Mouse (Mus musculus) stomach, embryonic 14.5 days (tissue): Measurements from ENCODE around the gene Med19. TPM values are rescaled to one million over a fixed set of nuclear protein-coding genes. Genes with fewer than 3 reads are reported as not detected.
"Not testable (repeated sequence)": the region's sequence is repeated elsewhere in the genome, so short reads cannot be mapped to it uniquely, and the experiment has no call there.

Experiments
- ATAC-seq: fragments of 200-750 bp; cut with Nextera tagmentation; 2 replicates; pipeline ENCODE4 v1.8.0; 2017; ENCODE audit warnings: low read depth, moderate TSS enrichment; ENCODE audit not compliant: insufficient number of reproducible peaks, insufficient read depth, low FRiP score
- H3K27ac ChIP-seq: fragments of 300-500 bp; sonication (generic); 2 replicates; pipeline ENCODE4 v1.5.1; 2014; ENCODE audit warnings: mild to moderate bottlenecking, low read length, moderate library complexity, mixed read lengths
- H3K27me3 ChIP-seq: fragments of 300-500 bp; sonication (generic); 2 replicates; pipeline ENCODE4 v1.6.1; 2014; ENCODE audit warnings: low read length, control low read depth, mixed read lengths; ENCODE audit not compliant: control insufficient read depth, insufficient read depth
- H3K36me3 ChIP-seq: fragments of 300-500 bp; sonication (generic); 2 replicates; pipeline ENCODE4 v1.6.1; 2014; ENCODE audit warnings: mild to moderate bottlenecking, control low read depth, low read length, moderate library complexity, mixed read lengths; ENCODE audit not compliant: control insufficient read depth, insufficient read depth
- H3K4me1 ChIP-seq: fragments of 300-500 bp; sonication (generic); 2 replicates; pipeline ENCODE4 v1.6.1; 2014; ENCODE audit warnings: low read length, control low read depth, mixed read lengths; ENCODE audit not compliant: control insufficient read depth, insufficient read depth
- H3K4me2 ChIP-seq: fragments of 300-500 bp; sonication (generic); replicated peaks from 2 replicates; pipeline ENCODE4 v1.6.1; 2014; ENCODE audit warnings: low read depth, low read length, control low read depth
- H3K4me3 ChIP-seq: fragments of 300-500 bp; sonication (generic); 2 replicates; pipeline ENCODE4 v1.5.1; 2014; ENCODE audit warnings: low read depth, low read length, control low read depth
- H3K9ac ChIP-seq: fragments of 300-500 bp; sonication (generic); replicated peaks from 2 replicates; pipeline ENCODE4 v1.6.1; 2014; ENCODE audit warnings: low read depth, mild to moderate bottlenecking, control low read depth, low read length, moderate library complexity, mixed read lengths
- H3K9me3 ChIP-seq: fragments of 300-500 bp; sonication (generic); 2 replicates; pipeline ENCODE4 v1.6.1; 2016; ENCODE audit warnings: low read depth, low read length, control low read depth; ENCODE audit not compliant: control insufficient read depth
- WGBS: fragments of 180-500 bp; shearing (Covaris S2); extraction: QIAGEN DNeasy Blood & Tissue Kit; methylation state at CpG from one replicate; pipeline ENCODE4 v1.1.7; 2014; 5-methylcytosine and 5-hydroxymethylcytosine counted together
- polyA plus RNA-seq: library from polyadenylated mRNA; unstranded; fragments of >200 nt; fragmentation: Nextera tagmentation; extraction: Ambion mirVana; gene quantifications from 2 replicates; pipeline ENCODE4 v1.2.1, GENCODE M21; 2014

Gene Med19
- polyA plus RNA-seq, 1 experiment from 2014 or later = 38.3 TPM

DNA sequence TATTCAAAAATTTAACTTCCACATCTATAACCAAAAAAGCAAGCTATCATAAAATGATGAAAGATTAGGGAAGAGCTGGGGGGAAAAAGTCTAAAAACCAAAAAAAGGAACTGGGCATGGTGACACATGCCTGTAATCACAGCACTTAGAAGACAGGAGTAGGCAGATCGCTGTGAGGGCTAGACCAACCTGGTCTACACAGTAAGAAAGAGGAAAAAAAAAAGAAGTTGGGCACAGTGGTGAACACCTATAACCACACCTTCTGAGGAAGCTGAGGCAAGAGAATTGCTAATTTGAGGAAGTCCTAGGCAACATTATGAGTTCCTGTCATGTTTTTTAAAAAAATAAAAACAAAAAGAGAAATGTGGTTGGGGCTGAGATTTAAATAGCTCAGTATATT lies 22.3 kb upstream of the Med19 start:
- Histone ChIP-seq H3K27me3 (no peaks in the 10 kb centered on the region), H3K4me1 (no peaks in the 10 kb centered on the region; the same call in 1 of the 2 replicates), H3K4me2 (no peak overlapping the region), H3K4me3 (no peak overlapping the region), H3K9me3 (no peaks in the 10 kb centered on the region), H3K27ac (no peak overlapping the region), H3K9ac (no peak overlapping the region), H3K36me3 (no peaks in the 10 kb centered on the region)
- 81% methylated on average over 1 of the region's 1 CpGs for whole genome bisulfite sequencing
- ATAC-seq = no peak

DNA sequence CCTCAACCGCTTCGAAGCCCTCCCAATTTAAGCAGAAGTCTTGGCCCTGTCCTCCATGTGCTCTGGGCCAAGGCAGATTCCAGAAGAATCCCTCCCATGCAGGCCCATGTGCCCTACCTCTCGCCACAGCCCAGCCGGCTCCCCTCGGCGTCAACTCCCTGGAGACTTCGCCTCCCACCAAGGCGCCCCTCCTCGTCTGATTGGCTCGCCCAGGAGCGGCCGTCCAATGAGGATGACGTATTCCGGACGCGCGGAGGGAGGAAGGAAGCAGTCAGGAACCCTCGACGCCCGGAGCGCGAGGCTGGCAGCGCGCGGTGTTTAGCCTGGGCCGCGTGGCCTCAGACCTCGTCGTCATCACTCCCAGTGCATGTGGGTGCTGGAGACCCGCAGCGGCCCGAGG lies 19.4 kb upstream of the Med19 start, which contains the start of gene Btbd18:
Gene Btbd18 (plus strand): TSS at position 274 of the 400 bp plus-strand sequence.
- Histone ChIP-seq H3K9me3 (no peaks in the 10 kb centered on the region), H3K4me2 (no peak within 1 kb of the TSS), H3K9ac (no peak within 1 kb of the TSS), H3K4me3 (no peak within 1 kb of the TSS), H3K4me1 (no peaks in the 10 kb centered on the region), H3K27me3 (no peaks in the 10 kb centered on the region), H3K27ac (no peak within 1 kb of the TSS), H3K36me3 (no peaks in the 10 kb centered on the region)
- no peak for ATAC-seq
- 93% methylated on average over 32 of the region's 32 CpGs for WGBS

DNA sequence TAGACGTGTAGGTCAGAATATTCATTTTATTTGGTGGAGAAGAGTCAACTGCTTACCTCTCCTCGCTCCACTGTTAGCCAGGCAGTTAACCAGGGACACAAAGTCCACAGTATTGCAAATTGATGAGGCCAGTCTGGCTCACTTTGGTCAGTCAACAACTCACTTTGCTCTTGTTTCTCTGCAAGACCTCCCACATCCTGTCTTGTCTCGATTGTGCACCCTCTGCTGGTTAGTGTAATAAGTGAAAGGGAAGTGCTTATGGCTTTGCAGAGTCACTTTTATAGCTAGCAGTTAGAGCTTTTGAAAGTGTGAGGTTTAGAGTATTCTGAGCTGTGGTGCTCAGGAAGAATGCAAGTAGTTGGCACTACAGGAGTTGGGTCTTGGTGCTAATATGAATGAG lies 17.9 kb upstream of the Med19 start:
- ATAC-seq = no peak
- H3K4me1 ChIP-seq = no peaks in the 10 kb centered on the region
- WGBS = 64% methylated on average over 3 of the region's 3 CpGs
- H3K4me2 ChIP-seq = no peak overlapping the region
- no peak overlapping the region for H3K27ac ChIP-seq
- H3K36me3 ChIP-seq = no peaks in the 10 kb centered on the region
- no peaks in the 10 kb centered on the region for H3K9me3 ChIP-seq
- no peaks in the 10 kb centered on the region for H3K27me3 ChIP-seq
- H3K9ac ChIP-seq = no peak overlapping the region
- no peak overlapping the region for H3K4me3 ChIP-seq

DNA sequence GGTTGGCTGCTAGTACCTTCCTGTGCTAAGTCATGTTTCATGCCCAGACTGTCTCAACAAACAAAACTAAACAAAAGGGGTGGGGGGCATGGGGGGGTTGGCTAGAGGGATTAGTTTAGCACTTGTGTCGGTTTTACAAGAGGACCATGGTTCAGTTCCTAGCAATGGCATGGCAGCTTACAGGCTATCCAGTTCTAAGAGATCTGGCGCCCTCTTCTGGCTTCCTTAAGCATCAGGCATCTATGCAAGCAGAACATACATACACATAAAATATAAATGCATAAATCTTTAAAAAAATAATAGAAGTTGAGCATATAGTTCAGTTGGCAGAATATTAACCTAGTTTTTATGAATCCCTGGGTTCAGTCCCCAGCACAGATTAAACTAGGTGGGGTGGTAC lies 15.3 kb upstream of the Med19 start:
- 19% methylated on average over 2 of the region's 2 CpGs for WGBS
- ATAC-seq = no peak

DNA sequence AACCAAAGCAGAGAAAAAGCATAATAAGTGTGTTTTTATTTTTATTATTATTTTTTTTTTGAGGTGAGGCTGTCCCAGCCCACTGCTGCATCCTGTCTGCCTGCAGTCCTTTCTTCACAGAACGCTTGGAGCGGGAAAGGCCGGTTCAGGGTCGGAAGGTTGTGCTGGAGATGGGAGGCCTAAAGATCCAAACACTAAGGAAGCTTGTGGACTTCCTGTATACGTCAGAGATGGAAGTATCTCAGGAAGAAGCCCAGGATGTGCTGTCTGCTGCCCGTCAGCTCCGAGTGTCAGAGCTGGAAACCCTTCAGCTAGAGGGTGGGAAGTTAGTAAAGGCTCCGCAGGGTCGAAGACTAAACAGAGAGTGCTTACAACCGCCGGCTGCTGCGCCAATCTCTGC lies 12.1 kb upstream of the Med19 start:
- Histone ChIP-seq H3K9me3 (no peaks in the 10 kb centered on the region), H3K4me1 (peaks cover 6% of the 10 kb centered on the region; the same call in 1 of the 2 replicates), H3K4me2 (no peak overlapping the region), H3K36me3 (peaks cover 5% of the 10 kb centered on the region; the same call in 1 of the 2 replicates), H3K9ac (no peak overlapping the region), H3K27me3 (no peaks in the 10 kb centered on the region), H3K4me3 (no peak overlapping the region), H3K27ac (no peak overlapping the region)
- no peak for ATAC-seq
- 52% methylated on average over 12 of the region's 12 CpGs for WGBS

More for the DNA sequence above, 15.3 kb upstream of the Med19 start:
- no peak overlapping the region for H3K9ac ChIP-seq
- H3K27ac ChIP-seq = no peak overlapping the region
- H3K4me2 ChIP-seq = no peak overlapping the region
- H3K4me3 ChIP-seq = no peak overlapping the region
- H3K36me3 ChIP-seq = no peaks in the 10 kb centered on the region; the same call in 1 of the 2 replicates
- H3K9me3 ChIP-seq = no peaks in the 10 kb centered on the region
- no peaks in the 10 kb centered on the region for H3K4me1 ChIP-seq
- no peaks in the 10 kb centered on the region for H3K27me3 ChIP-seq

DNA sequence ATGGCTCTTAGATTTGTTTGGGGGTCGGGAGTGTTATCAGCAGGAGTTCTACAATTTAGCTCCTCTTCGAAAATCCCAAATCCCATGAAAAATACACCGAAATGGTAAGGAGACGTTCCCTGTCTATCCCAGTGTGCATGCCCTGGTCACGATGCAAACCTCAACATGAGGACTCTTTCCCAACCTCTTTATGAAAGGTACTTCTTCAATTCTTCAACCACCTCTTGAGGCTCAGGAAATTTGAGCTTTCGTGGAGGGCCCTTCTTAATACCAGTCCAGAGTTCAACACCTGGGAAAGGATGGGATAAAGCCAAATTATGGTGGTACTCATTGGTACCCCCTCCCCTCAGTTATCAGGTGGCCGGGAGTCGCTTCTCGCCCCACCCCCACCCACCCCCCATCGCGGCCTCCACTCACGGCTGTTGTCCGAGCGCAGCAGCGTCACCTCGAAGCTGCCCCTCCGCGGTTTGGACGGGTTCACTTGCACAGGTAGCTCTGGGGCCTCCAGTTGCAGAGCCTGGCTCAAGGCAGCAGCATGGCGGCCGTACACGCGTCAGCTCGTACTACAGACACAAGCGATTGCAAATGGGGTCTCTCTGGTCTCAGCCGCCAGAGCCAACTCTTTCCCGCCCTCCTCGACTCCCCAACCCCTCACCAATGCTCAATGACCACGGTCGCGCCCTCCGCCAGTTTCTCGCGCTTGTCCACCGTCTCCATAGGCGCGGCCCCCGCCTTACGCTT lies 8.2 kb upstream of the Med19 start:
- Histone ChIP-seq H3K4me1 (peaks cover 6% of the 10 kb centered on the region; the same call in 1 of the 2 replicates), H3K36me3 (peaks cover 19% of the 10 kb centered on the region; the same call in 1 of the 2 replicates), H3K27me3 (no peaks in the 10 kb centered on the region), H3K9ac (peak overlapping the region; percentile 73), H3K9me3 (no peaks in the 10 kb centered on the region), H3K4me3 (peak overlapping the region; percentile 63), H3K4me2 (peak overlapping the region; percentile 83), H3K27ac (peak overlapping the region; percentile 86)
- WGBS = 3% methylated on average over 39 of the region's 39 CpGs
- peak; percentile 73 for ATAC-seq

DNA sequence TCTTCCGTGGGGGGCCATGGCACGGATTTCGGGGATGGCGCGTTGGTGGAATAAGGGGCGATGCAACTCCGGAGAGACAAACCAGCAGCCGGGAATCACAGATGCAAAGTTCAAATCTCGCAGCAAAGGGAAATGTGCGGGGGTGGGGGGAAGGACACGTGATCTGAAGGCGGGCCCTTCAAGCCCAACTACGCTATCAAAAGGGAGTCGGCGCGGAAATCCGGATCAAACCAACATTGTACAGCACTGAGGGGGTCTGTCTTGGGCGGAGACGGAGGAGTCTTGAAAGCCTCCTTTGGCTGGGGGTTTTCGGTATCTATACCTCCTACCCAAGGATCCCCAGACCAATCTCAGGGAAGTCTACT lies 7.7 kb upstream of the Med19 start, which contains the start of gene Selenoh:
Gene Selenoh (minus strand): TSS at position 202 of the 365 bp plus-strand sequence.
- peak; percentile 97 for ATAC-seq
- Histone ChIP-seq H3K4me2 (peak within 1 kb of the TSS; percentile 83), H3K4me1 (peaks cover 6% of the 10 kb centered on the region; the same call in 1 of the 2 replicates), H3K4me3 (peak within 1 kb of the TSS; percentile 63), H3K27me3 (no peaks in the 10 kb centered on the region), H3K36me3 (peaks cover 19% of the 10 kb centered on the region; the same call in 1 of the 2 replicates), H3K9me3 (no peaks in the 10 kb centered on the region), H3K9ac (peak within 1 kb of the TSS; percentile 73), H3K27ac (peak within 1 kb of the TSS; percentile 86)
- under 1% methylated on average over 20 of the region's 20 CpGs for WGBS

DNA sequence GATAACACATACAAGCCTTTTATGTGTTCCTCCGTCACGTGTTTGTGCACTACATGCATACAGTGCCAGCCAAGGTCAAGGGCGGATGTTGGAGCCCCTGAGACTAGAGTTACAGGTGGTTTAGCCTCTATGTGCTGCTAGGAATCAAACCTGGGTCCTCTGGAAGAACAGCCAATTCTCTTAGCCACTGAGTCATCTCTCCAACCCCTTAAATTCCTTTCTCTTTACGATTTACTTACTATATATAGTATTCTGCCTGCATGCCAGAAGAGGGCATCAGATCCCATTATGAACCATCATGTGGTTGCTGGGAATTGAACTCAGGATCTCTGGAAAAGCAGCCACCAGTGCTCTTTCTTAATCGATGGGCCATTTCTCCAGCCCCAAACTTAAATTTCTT lies 6.7 kb upstream of the Med19 start:
- peaks cover 19% of the 10 kb centered on the region; the same call in 1 of the 2 replicates for H3K36me3 ChIP-seq
- not testable (repeated sequence) for ATAC-seq, H3K27ac ChIP-seq, H3K27me3 ChIP-seq, H3K9ac ChIP-seq, H3K4me3 ChIP-seq, H3K9me3 ChIP-seq, H3K4me1 ChIP-seq
- WGBS = 63% methylated on average over 4 of the region's 5 CpGs
- H3K4me2 ChIP-seq = 0 out of 2 replicates have a peak overlapping the region, but pooled peaks have one; percentile 83
